Mouse (Mus musculus) bone marrow macrophage, adult 2 months (primary cell): ENCODE results near the gene Klrg2. TPM values are rescaled to one million over a fixed set of nuclear protein-coding genes. Genes with fewer than 3 reads are reported as not detected.

Experiments used
- H3K27ac ChIP-seq: 2 replicates; pipeline ENCODE4 v1.5.1; 2012; ENCODE audit warnings: low read depth, low read length; ENCODE audit not compliant: insufficient read depth
- H3K4me1 ChIP-seq: 2 replicates; pipeline ENCODE4 v1.6.1; 2012; ENCODE audit warnings: low read length; ENCODE audit not compliant: control insufficient read depth, insufficient read depth
- H3K4me3 ChIP-seq: 2 replicates; pipeline ENCODE4 v1.5.1; 2012; ENCODE audit warnings: mild to moderate bottlenecking, low read length, moderate library complexity; ENCODE audit not compliant: insufficient read depth
- CTCF ChIP-seq: IDR thresholded peaks from 2 replicates; pipeline ENCODE4 v1.5.1; 2012; ENCODE audit warnings: low read depth, mild to moderate bottlenecking, low read length, moderate library complexity
- POLR2A ChIP-seq: IDR thresholded peaks from 2 replicates; pipeline ENCODE4 v1.6.1; 2012; ENCODE audit warnings: mild to moderate bottlenecking, low read depth, low read length, borderline replicate concordance
- polyA plus RNA-seq: library from polyadenylated mRNA; stranded (reverse); fragments of >200 nt; gene quantifications from 2 replicates; pipeline ENCODE4 v1.2.4, GENCODE M21; 2012; ENCODE audit not compliant: missing spikeins, insufficient read depth, insufficient read length

The Klrg2 gene
- polyA plus RNA-seq, 1 experiment = 0.64 TPM

- Histone ChIP-seq H3K4me3 (no peak overlapping the region), H3K4me1 (peaks cover 4% of the 10 kb centered on the region; the same call in 1 of the 2 replicates), H3K27ac (no peak overlapping the region)
- no peak for TF ChIP-seq CTCF
- no peak for TF ChIP-seq POLR2A
These were observed 24.6 kb upstream of the Klrg2 start for GRCm38 (mm10) chr6:38661626-38662025.

- no peak overlapping the region for H3K4me3 ChIP-seq
- no peaks in the 10 kb centered on the region for H3K4me1 ChIP-seq
- no peak overlapping the region for H3K27ac ChIP-seq
- TF ChIP-seq CTCF = peak; percentile 76
- no peak for TF ChIP-seq POLR2A
These were observed 13.4 kb upstream of the Klrg2 start for GRCm38 (mm10) chr6:38650263-38650937.

GRCm38 (mm10) chr6:38649545-38649944 is 12.5 kb upstream of the Klrg2 start:
- Histone ChIP-seq H3K4me1 (no peaks in the 10 kb centered on the region), H3K4me3 (no peak overlapping the region), H3K27ac (no peak overlapping the region)
- no peak for TF ChIP-seq POLR2A

GRCm38 (mm10) chr6:38643039-38643438 is 6.0 kb upstream of the Klrg2 start:
- Histone ChIP-seq H3K27ac (no peak overlapping the region), H3K4me1 (peaks cover 27% of the 10 kb centered on the region), H3K4me3 (no peak overlapping the region)
- TF ChIP-seq CTCF = no peak
- no peak for TF ChIP-seq POLR2A

- no peak overlapping the region for H3K27ac ChIP-seq
- TF ChIP-seq POLR2A = no peak
- TF ChIP-seq CTCF = no peak
These were observed 5.6 kb upstream of the Klrg2 start for GRCm38 (mm10) chr6:38642593-38642992.

GRCm38 (mm10) chr6:38641645-38642044 is 4.6 kb upstream of the Klrg2 start:
- peak overlapping the region; percentile 20 for H3K4me3 ChIP-seq
- TF ChIP-seq CTCF (no peak), POLR2A (no peak)
- H3K27ac ChIP-seq = peak overlapping the region; percentile 67
- peaks cover 33% of the 10 kb centered on the region for H3K4me1 ChIP-seq

More at GRCm38 (mm10) chr6:38642593-38642992, 5.6 kb upstream of the Klrg2 start:
- H3K4me1 ChIP-seq = peaks cover 30% of the 10 kb centered on the region
- no peak overlapping the region for H3K4me3 ChIP-seq

GRCm38 (mm10) chr6:38641228-38641627 is 4.2 kb upstream of the Klrg2 start:
- peak overlapping the region; percentile 20 for H3K4me3 ChIP-seq
- H3K4me1 ChIP-seq = peaks cover 33% of the 10 kb centered on the region
- peak overlapping the region; percentile 67 for H3K27ac ChIP-seq
- TF ChIP-seq POLR2A = no peak
- TF ChIP-seq CTCF = no peak

- TF ChIP-seq CTCF = no peak
- TF ChIP-seq POLR2A = no peak
- H3K4me3 ChIP-seq = 0 out of 2 replicates have a peak overlapping the region, but pooled peaks have one; percentile 4
- peak overlapping the region; percentile 67 for H3K27ac ChIP-seq
- H3K4me1 ChIP-seq = peaks cover 36% of the 10 kb centered on the region
These were observed 3.4 kb upstream of the Klrg2 start for GRCm38 (mm10) chr6:38640401-38640800.

- TF ChIP-seq POLR2A = no peak
- TF ChIP-seq CTCF = no peak
- Histone ChIP-seq H3K4me1 (peaks cover 22% of the 10 kb centered on the region), H3K27ac (no peak overlapping the region), H3K4me3 (peak overlapping the region; percentile 77)
These were observed 846 bp downstream of the Klrg2 start for GRCm38 (mm10) chr6:38635941-38636851.

- no peak for TF ChIP-seq POLR2A
- TF ChIP-seq CTCF = no peak
- Histone ChIP-seq H3K4me1 (peaks cover 10% of the 10 kb centered on the region), H3K4me3 (no peak overlapping the region)
These were observed 2.6 kb downstream of the Klrg2 start for GRCm38 (mm10) chr6:38634461-38634860.

More at GRCm38 (mm10) chr6:38634461-38634860, 2.6 kb downstream of the Klrg2 start:
- H3K27ac ChIP-seq = no peak overlapping the region
